ENCODE assay signal across 8 mouse cellular contexts in genomic region chr5:92434070-92434469, GRCm38 (mm10). TPM values are rescaled to one million over a fixed set of nuclear protein-coding genes. Genes with fewer than 3 reads are reported as not detected.
A peak's percentile ranks its signal among the peaks of the same experiment; 100 is the strongest.
DNase-seq lines count a peak whose midpoint lies in the region; ATAC-seq and TF ChIP-seq lines count a peak whose summit lies in the region.

No protein-coding gene starts in this region.

- peaks cover 18% of the 10 kb centered on the region for H3K36me3 ChIP-seq in megakaryocyte, embryonic 14.5 days (replicated peaks; ENCODE audit: low read length)
- H3K36me3 ChIP-seq in hindbrain, postnatal 0 days (ENCODE audit: insufficient read depth, low read length): peaks cover 2% of the 10 kb centered on the region; the same call in 1 of the 2 replicates
- no peaks in the 10 kb centered on the region; the same call in 1 of the 2 replicates for H3K36me3 ChIP-seq in neural tube, embryonic 14.5 days (ENCODE audit: control insufficient read depth, insufficient read depth, low read length)

- peaks cover 25% of the 10 kb centered on the region for H3K4me1 ChIP-seq in megakaryocyte, embryonic 14.5 days
- 0 out of 2 replicates have a peak, but pooled peaks cover 7% of the 10 kb centered on the region for H3K4me1 ChIP-seq in hindbrain, postnatal 0 days (ENCODE audit: insufficient read depth, low read length)
- H3K4me1 ChIP-seq in neural tube, embryonic 14.5 days (ENCODE audit: control insufficient read depth, insufficient read depth, low read length): peaks cover 6% of the 10 kb centered on the region

- 1% methylated on average over 12 of the region's 12 CpGs for WGBS in hindbrain, postnatal 0 days
- WGBS in neural tube, embryonic 14.5 days: 1% methylated on average over 12 of the region's 12 CpGs

- no peaks in the 10 kb centered on the region for H3K27me3 ChIP-seq in megakaryocyte, embryonic 14.5 days (replicated peaks)
- H3K27me3 ChIP-seq in hindbrain, postnatal 0 days (ENCODE audit: insufficient read depth, low read length): no peaks in the 10 kb centered on the region
- no peaks in the 10 kb centered on the region for H3K27me3 ChIP-seq in neural tube, embryonic 14.5 days (ENCODE audit: control insufficient read depth, insufficient read depth, low read length)

- peak overlapping the region; percentile 96 for H3K4me3 ChIP-seq in megakaryocyte, embryonic 14.5 days (replicated peaks)
- H3K4me3 ChIP-seq in hindbrain, postnatal 0 days (ENCODE audit: low read length): peak overlapping the region; percentile 94
- peak overlapping the region; percentile 91 for H3K4me3 ChIP-seq in neural tube, embryonic 14.5 days (ENCODE audit: low read depth, low read length)

- ATAC-seq in megakaryocyte, adult 5-6 weeks (ENCODE audit: poor library complexity, severe bottlenecking): no peak
- no peak for ATAC-seq in hindbrain, postnatal 0 days
- ATAC-seq in neural tube, embryonic 14.5 days (ENCODE audit: low read depth): no peak

- H3K9me3 ChIP-seq in megakaryocyte, embryonic 14.5 days: no peaks in the 10 kb centered on the region
- no peaks in the 10 kb centered on the region for H3K9me3 ChIP-seq in hindbrain, postnatal 0 days (ENCODE audit: low read length)
- no peaks in the 10 kb centered on the region for H3K9me3 ChIP-seq in neural tube, embryonic 14.5 days (ENCODE audit: control insufficient read depth, low read length)

- peak overlapping the region; percentile 88 for H3K9ac ChIP-seq in hindbrain, postnatal 0 days (replicated peaks; ENCODE audit: low read length)
- peak overlapping the region; percentile 84 for H3K9ac ChIP-seq in neural tube, embryonic 14.5 days (replicated peaks; ENCODE audit: low read depth, low read length)

- no peak for TF ChIP-seq CTCF in hindbrain, postnatal 0 days (IDR thresholded peaks at IDR 0.05; ENCODE audit: low read depth)

- DNase-seq in cerebellum, adult 11 months: peak; percentile 15
- DNase-seq in cerebellum, postnatal 36 days: no peak
- DNase-seq in hindbrain, postnatal 0 days (ENCODE audit: low spot score): no peak
- no peak for DNase-seq in thymus, postnatal 36 days
- DNase-seq in adrenal gland, postnatal 25 days: no peak

- H3K4me2 ChIP-seq in hindbrain, postnatal 0 days (ENCODE audit: low read depth, low read length): peak overlapping the region; percentile 92
- peak overlapping the region; percentile 92 for H3K4me2 ChIP-seq in neural tube, embryonic 14.5 days (ENCODE audit: low read depth, low read length)

- H3K27ac ChIP-seq in hindbrain, postnatal 0 days: no peak overlapping the region
- no peak overlapping the region for H3K27ac ChIP-seq in neural tube, embryonic 14.5 days (ENCODE audit: low read depth, low read length)

RNA-seq across cellular contexts. Expression of gene Nup54, which starts 0.9 kb away (rescaled TPM):
- 3.1 TPM in 1 of 2 replicates, not detected in the other for polyA plus RNA-seq in megakaryocyte, embryonic 14.5 days (2012; ENCODE audit: insufficient read depth, low replicate concordance)
- total RNA-seq in megakaryocyte, adult 5-6 weeks (2015): 49.7 and 63.3 TPM in 2 replicates
- total RNA-seq in megakaryocyte, adult 5-6 weeks (2017): 56.8 and 73.3 TPM in 2 replicates
- 72.6 and 90.2 TPM in 2 replicates for total RNA-seq in hindbrain, postnatal 0 days (2014; rRNA removed)
- 41.3 and 42.3 TPM in 2 replicates for polyA plus RNA-seq in hindbrain, postnatal 0 days (2015; fragmentation: Nextera tagmentation; extraction: Ambion mirVana)
- polyA plus RNA-seq in neural tube, embryonic 14.5 days (2014; fragmentation: Nextera tagmentation; extraction: Ambion mirVana): 52.7 and 53.7 TPM in 2 replicates
- 30.1 and 33.5 TPM in 2 replicates for total RNA-seq in adrenal gland, postnatal 25 days (2021)
